Mouse (Mus musculus) embryonic facial prominence, embryonic 12.5 days (tissue): ENCODE results near the gene Tle2. TPM values are rescaled to one million over a fixed set of nuclear protein-coding genes. Genes with fewer than 3 reads are reported as not detected.

ENCODE experiments used
- ATAC-seq: fragments of 200-750 bp; cut with Nextera tagmentation; 2 replicates; pipeline ENCODE4 v1.8.0; 2017; ENCODE audit not compliant: insufficient number of reproducible peaks, insufficient read depth, low FRiP score, low TSS enrichment
- H3K27ac ChIP-seq: fragments of 300-500 bp; sonication (generic); 2 replicates; pipeline ENCODE4 v1.5.1; 2016; ENCODE audit warnings: mild to moderate bottlenecking
- H3K27me3 ChIP-seq: fragments of 300-500 bp; sonication (generic); 2 replicates; pipeline ENCODE4 v1.6.1; 2016; ENCODE audit warnings: mild to moderate bottlenecking, moderate library complexity
- H3K36me3 ChIP-seq: fragments of 300-500 bp; sonication (generic); 2 replicates; pipeline ENCODE4 v1.6.1; 2016; ENCODE audit warnings: mild to moderate bottlenecking
- H3K4me1 ChIP-seq: fragments of 300-500 bp; sonication (generic); 2 replicates; pipeline ENCODE4 v1.6.1; 2016
- H3K4me2 ChIP-seq: fragments of 300-500 bp; sonication (generic); replicated peaks from 2 replicates; pipeline ENCODE4 v1.6.1; 2016; ENCODE audit warnings: mild to moderate bottlenecking, moderate library complexity
- H3K4me3 ChIP-seq: fragments of 300-500 bp; sonication (generic); 2 replicates; pipeline ENCODE4 v1.5.1; 2016; ENCODE audit warnings: mild to moderate bottlenecking
- H3K9ac ChIP-seq: fragments of 300-500 bp; sonication (generic); 2 replicates; pipeline ENCODE4 v1.6.1; 2016; ENCODE audit warnings: mild to moderate bottlenecking, moderate library complexity
- H3K9me3 ChIP-seq: fragments of 300-500 bp; sonication (generic); 2 replicates; pipeline ENCODE4 v1.6.1; 2016; ENCODE audit warnings: mild to moderate bottlenecking, moderate library complexity
- WGBS: fragments of 180-500 bp; shearing (Covaris S2); methylation state at CpG from one replicate; pipeline ENCODE4 v1.1.7; 2016; 5-methylcytosine and 5-hydroxymethylcytosine counted together
- polyA plus RNA-seq: library from polyadenylated mRNA; unstranded; fragments of >200 nt; fragmentation: Nextera tagmentation; extraction: Ambion mirVana; gene quantifications from 2 replicates; pipeline ENCODE4 v1.2.1, GENCODE M21; 2016

Gene Tle2
- polyA plus RNA-seq, 1 experiment from 2014 or later, result 59.2 TPM

GRCm38 (mm10) chr10:81569507-81570237 is 4.7 kb upstream of the Tle2 start:
- Histone ChIP-seq H3K9ac (no peak overlapping the region), H3K27me3 (peaks cover 13% of the 10 kb centered on the region; the same call in 1 of the 2 replicates), H3K9me3 (no peaks in the 10 kb centered on the region), H3K4me2 (0 out of 2 replicates have a peak overlapping the region, but pooled peaks have one; percentile 52), H3K36me3 (peaks cover 25% of the 10 kb centered on the region), H3K4me1 (peaks cover 74% of the 10 kb centered on the region), H3K27ac (peak overlapping the region; percentile 93), H3K4me3 (no peak overlapping the region)
- WGBS, result 33% methylated on average over 9 of the region's 9 CpGs
- ATAC-seq, result no peak

- Histone ChIP-seq H3K36me3 (peaks cover 19% of the 10 kb centered on the region), H3K4me3 (0 out of 2 replicates have a peak overlapping the region, but pooled peaks have one; percentile 1), H3K27ac (peak overlapping the region; percentile 93), H3K9me3 (no peaks in the 10 kb centered on the region), H3K4me1 (peaks cover 71% of the 10 kb centered on the region), H3K27me3 (peaks cover 13% of the 10 kb centered on the region; the same call in 1 of the 2 replicates), H3K9ac (no peak overlapping the region), H3K4me2 (peak overlapping the region; percentile 52)
- WGBS, result under 1% methylated on average over 10 of the region's 11 CpGs
- no peak for ATAC-seq
Measured at GRCm38 (mm10) chr10:81570238-81570800, 4.0 kb upstream of the Tle2 start.

DNA sequence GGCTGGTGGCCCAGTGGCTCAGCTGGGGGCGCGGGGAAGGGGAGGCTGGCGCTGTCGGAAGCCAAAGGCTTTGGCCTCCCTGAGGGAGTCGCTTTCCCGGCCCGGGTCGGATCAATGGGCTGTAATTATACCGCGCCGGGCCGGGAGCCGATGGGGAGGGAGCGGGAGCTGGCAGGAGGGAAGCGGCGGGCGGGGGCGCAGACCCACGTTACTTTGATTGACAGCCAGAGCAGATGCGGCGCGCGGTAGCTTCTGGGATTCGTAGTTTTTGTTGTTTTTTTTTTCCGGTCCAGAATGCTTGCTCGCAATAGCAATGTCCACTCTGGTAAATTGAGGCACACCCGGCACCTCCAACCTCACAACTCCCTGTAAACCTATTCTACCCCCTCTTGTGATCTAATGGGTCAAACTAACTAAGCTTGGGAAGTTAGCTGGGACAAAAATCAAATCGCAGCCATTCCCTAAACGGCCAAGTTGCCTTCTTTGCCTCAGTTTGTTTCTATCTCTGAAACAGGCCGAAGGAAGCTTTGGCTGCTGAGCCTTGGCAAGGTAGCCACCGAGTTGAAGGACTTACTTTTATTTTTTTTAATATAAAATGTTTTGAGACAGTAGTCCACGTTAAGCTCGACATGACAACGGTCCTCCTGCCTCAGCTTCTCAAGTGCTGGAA is 3.4 kb upstream of the Tle2 start:
- Histone ChIP-seq H3K27ac (peak overlapping the region; percentile 93), H3K9me3 (no peaks in the 10 kb centered on the region), H3K4me1 (peaks cover 73% of the 10 kb centered on the region), H3K27me3 (peaks cover 13% of the 10 kb centered on the region; the same call in 1 of the 2 replicates), H3K9ac (no peak overlapping the region), H3K36me3 (peaks cover 13% of the 10 kb centered on the region), H3K4me2 (peak overlapping the region; percentile 52), H3K4me3 (peak overlapping the region; percentile 28)
- ATAC-seq, result peak; percentile 67
- WGBS, result under 1% methylated on average over 34 of the region's 34 CpGs

DNA sequence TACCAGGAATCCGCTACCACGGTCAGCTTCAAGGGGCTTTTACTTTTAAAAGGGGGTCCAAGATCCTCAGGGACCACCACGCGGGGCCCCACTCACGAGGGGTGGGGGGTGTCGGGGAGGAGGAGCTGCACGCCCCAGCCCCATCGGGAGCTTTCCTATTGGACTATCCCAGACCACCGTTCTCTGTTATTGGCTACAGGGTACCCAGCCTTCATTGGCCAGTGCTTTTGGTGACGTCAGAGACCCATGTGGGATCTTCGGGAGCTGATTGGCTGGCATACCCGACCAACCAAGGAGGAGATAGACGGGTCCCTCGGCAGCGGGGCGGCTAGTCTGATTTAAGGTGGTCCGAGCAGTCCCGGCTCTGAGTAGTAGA is 2.9 kb upstream of the Tle2 start:
- Histone ChIP-seq H3K27me3 (peaks cover 17% of the 10 kb centered on the region; the same call in 1 of the 2 replicates), H3K9me3 (no peaks in the 10 kb centered on the region), H3K4me3 (peak overlapping the region; percentile 28), H3K4me2 (peak overlapping the region; percentile 52), H3K9ac (no peak overlapping the region), H3K27ac (peak overlapping the region; percentile 93), H3K4me1 (peaks cover 77% of the 10 kb centered on the region), H3K36me3 (peaks cover 8% of the 10 kb centered on the region)
- 1% methylated on average over 18 of the region's 18 CpGs for WGBS
- peak; percentile 89 for ATAC-seq

- H3K4me2 ChIP-seq, result peak overlapping the region; percentile 52
- no peaks in the 10 kb centered on the region for H3K9me3 ChIP-seq
- H3K4me3 ChIP-seq, result peak overlapping the region; percentile 28
- 0 out of 2 replicates have a peak overlapping the region, but pooled peaks have one; percentile 7 for H3K9ac ChIP-seq
- peaks cover 24% of the 10 kb centered on the region; the same call in 1 of the 2 replicates for H3K27me3 ChIP-seq
- H3K4me1 ChIP-seq, result peaks cover 80% of the 10 kb centered on the region
- H3K27ac ChIP-seq, result peak overlapping the region; percentile 93
- ATAC-seq, result no peak
- 0 out of 2 replicates have a peak, but pooled peaks cover under 1% of the 10 kb centered on the region for H3K36me3 ChIP-seq
- 5% methylated on average over 9 of the region's 9 CpGs for WGBS
Measured at GRCm38 (mm10) chr10:81572133-81572671, 2.2 kb upstream of the Tle2 start.

GRCm38 (mm10) chr10:81572975-81573374 is 1.4 kb upstream of the Tle2 start:
- H3K4me2 ChIP-seq, result peak overlapping the region; percentile 52; the same call in 1 of the 2 replicates
- H3K36me3 ChIP-seq, result 0 out of 2 replicates have a peak, but pooled peaks cover 7% of the 10 kb centered on the region
- 7% methylated on average over 9 of the region's 9 CpGs for WGBS
- H3K4me3 ChIP-seq, result no peak overlapping the region
- H3K27ac ChIP-seq, result peak overlapping the region; percentile 93
- H3K4me1 ChIP-seq, result peaks cover 72% of the 10 kb centered on the region
- H3K9ac ChIP-seq, result no peak overlapping the region
- no peak for ATAC-seq
- H3K27me3 ChIP-seq, result peaks cover 24% of the 10 kb centered on the region; the same call in 1 of the 2 replicates
- no peaks in the 10 kb centered on the region for H3K9me3 ChIP-seq

DNA sequence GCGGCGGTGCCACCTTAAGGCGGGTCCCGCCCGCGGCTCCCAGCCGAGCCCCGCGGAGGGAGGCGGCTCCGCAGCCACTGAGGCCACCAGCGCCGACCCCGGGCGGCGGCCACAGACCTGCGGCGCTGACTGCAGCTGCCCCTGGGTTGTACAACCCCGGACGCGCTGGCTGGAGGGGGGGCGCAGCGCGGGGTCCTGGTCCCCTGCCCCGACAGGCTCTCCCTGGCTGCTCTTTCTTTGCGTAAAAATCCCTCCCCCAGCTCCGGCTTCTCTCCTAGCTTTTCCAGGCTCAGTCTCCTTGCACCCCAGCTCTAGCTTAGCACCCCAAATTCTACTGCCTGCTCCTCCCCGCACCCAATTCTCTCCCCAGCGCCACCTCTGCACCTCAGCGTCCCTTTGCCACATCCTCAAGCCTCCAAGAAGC is 859 bp downstream of the Tle2 start:
- Histone ChIP-seq H3K4me3 (peak overlapping the region; percentile 62), H3K4me1 (peaks cover 52% of the 10 kb centered on the region), H3K36me3 (0 out of 2 replicates have a peak, but pooled peaks cover 7% of the 10 kb centered on the region), H3K27ac (peak overlapping the region; percentile 80), H3K27me3 (peaks cover 30% of the 10 kb centered on the region), H3K4me2 (peak overlapping the region; percentile 67), H3K9ac (peak overlapping the region; percentile 69), H3K9me3 (no peaks in the 10 kb centered on the region)
- WGBS, result under 1% methylated on average over 18 of the region's 30 CpGs
- ATAC-seq, result no peak

DNA sequence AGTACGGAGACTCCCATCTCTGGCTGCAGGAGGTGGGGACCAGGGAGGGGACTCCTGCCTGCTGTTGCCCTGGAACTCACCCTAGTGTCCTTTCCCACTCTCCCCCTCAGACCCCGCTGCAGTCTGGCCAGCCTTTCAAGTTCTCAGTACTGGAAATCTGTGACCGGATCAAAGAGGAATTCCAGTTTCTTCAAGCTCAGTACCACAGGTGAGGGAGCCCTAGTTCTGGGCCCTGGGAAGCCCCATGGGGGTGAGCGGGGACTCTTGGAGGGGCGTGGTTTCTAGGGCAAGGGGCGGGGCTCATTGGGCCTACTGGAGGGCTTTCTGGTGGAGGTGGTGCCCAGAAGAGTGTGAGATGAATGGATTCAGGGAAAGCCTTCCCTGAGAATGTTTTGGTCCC is 1.3 kb downstream of the Tle2 start:
- Histone ChIP-seq H3K4me1 (peaks cover 52% of the 10 kb centered on the region), H3K27ac (peak overlapping the region; percentile 80)
- WGBS, result under 1% methylated on average over 6 of the region's 6 CpGs

GRCm38 (mm10) chr10:81579967-81580366 is 5.6 kb downstream of the Tle2 start:
- no peak for ATAC-seq
- Histone ChIP-seq H3K9ac (no peak overlapping the region), H3K4me1 (peaks cover 35% of the 10 kb centered on the region), H3K27ac (no peak overlapping the region), H3K36me3 (peaks cover 20% of the 10 kb centered on the region), H3K4me2 (no peak overlapping the region), H3K4me3 (no peak overlapping the region), H3K27me3 (peaks cover 31% of the 10 kb centered on the region), H3K9me3 (no peaks in the 10 kb centered on the region)
- 73% methylated on average over 4 of the region's 4 CpGs for WGBS

More for the DNA sequence above, 1.3 kb downstream of the Tle2 start:
- ATAC-seq, result no peak
- H3K9ac ChIP-seq, result peak overlapping the region; percentile 69
- H3K4me2 ChIP-seq, result peak overlapping the region; percentile 67
- H3K4me3 ChIP-seq, result peak overlapping the region; percentile 62
- H3K9me3 ChIP-seq, result no peaks in the 10 kb centered on the region
- peaks cover 32% of the 10 kb centered on the region for H3K27me3 ChIP-seq
- 0 out of 2 replicates have a peak, but pooled peaks cover 8% of the 10 kb centered on the region for H3K36me3 ChIP-seq

DNA sequence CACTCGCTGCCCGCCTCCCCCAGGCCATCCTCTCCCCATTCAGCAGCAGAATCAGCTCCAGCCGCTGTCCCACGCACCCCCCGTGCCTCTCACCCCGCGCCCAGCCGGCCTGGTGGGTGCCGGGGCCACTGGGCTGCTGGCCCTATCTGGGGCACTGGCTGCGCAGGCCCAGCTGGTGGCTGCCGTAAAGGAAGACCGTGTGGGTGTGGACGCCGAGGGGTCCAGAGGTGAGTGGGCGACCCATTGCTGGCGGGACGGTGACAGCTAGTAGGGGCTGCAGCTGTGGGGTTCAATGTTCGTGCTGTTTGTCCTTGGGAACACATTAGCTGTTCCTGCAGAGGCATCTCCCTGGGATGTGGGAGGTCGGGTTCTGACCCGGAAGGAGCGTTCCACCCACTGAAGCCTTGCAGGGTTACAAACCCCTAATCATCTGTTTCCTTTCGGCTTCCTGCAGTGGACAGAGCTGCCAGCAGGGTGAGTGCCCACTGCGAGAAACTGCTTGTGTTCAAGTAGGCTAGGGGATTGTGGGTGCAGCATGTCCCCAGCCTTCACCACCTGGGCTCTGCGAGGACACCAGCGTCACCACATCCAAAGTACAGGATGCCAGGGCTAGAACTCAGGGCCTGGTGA is 6.2 kb downstream of the Tle2 start:
- H3K4me3 ChIP-seq, result no peak overlapping the region
- no peaks in the 10 kb centered on the region for H3K9me3 ChIP-seq
- no peak for ATAC-seq
- no peak overlapping the region for H3K9ac ChIP-seq
- H3K36me3 ChIP-seq, result peaks cover 24% of the 10 kb centered on the region
- H3K27me3 ChIP-seq, result peaks cover 31% of the 10 kb centered on the region
- no peak overlapping the region for H3K4me2 ChIP-seq
- peaks cover 32% of the 10 kb centered on the region for H3K4me1 ChIP-seq
- H3K27ac ChIP-seq, result no peak overlapping the region
- WGBS, result 51% methylated on average over 25 of the region's 25 CpGs

- H3K36me3 ChIP-seq, result peaks cover 40% of the 10 kb centered on the region
- peaks cover 25% of the 10 kb centered on the region for H3K27me3 ChIP-seq
- H3K4me1 ChIP-seq, result peaks cover 20% of the 10 kb centered on the region; the same call in 1 of the 2 replicates
Measured at GRCm38 (mm10) chr10:81583347-81583746, 9.0 kb downstream of the Tle2 start.

More at GRCm38 (mm10) chr10:81583347-81583746, 9.0 kb downstream of the Tle2 start:
- no peak for ATAC-seq
- 59% methylated on average over 6 of the region's 6 CpGs for WGBS
- Histone ChIP-seq H3K4me2 (no peak overlapping the region), H3K4me3 (no peak overlapping the region), H3K9ac (no peak overlapping the region), H3K27ac (no peak overlapping the region), H3K9me3 (no peaks in the 10 kb centered on the region)
